Mouse (Mus musculus): Measurements from ENCODE around the gene Grem1. TPM values are rescaled to one million over a fixed set of nuclear protein-coding genes. Genes with fewer than 3 reads are reported as not detected.

Grem1 gene
- polyA plus RNA-seq, 1 experiment from 2014 or later, result 3.3 TPM

DNA sequence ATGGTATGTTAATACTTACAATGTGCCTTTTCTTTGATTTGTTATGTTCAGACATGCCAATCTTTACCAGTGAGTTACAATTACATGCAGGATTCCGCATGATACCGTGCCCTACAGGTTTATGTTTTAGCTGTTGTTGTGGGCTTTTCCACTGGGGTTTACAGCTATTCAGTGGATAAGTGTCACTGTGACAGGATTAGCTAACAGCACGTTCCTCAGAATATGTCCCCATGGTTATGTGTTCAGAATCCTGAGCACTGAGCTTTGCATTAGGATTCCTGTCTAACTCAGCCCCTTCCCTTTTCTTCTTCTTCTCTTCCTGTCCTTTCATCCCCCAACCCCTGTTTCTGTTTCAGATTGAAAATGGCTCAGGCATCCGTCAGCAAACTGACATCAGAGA lies 50.9 kb downstream of the Grem1 start:
- Histone ChIP-seq H3K4me2 (replicated peaks; ENCODE audit: low read depth) (no peak overlapping the region), H3K9me3 (ENCODE audit: control insufficient read depth, low read length) (no peaks in the 10 kb centered on the region), H3K27ac (replicated peaks) (no peak overlapping the region), H3K4me1 (replicated peaks; ENCODE audit: control insufficient read depth, insufficient read depth) (no peaks in the 10 kb centered on the region), H3K4me3 (ENCODE audit: low read depth, low read length) (no peak overlapping the region), H3K36me3 (ENCODE audit: control insufficient read depth, insufficient read depth, low read length) (no peaks in the 10 kb centered on the region), H3K9ac (ENCODE audit: low read length) (no peak overlapping the region), H3K27me3 (ENCODE audit: control insufficient read depth, insufficient read depth, low read length) (no peaks in the 10 kb centered on the region)
- WGBS, result 77% methylated on average over 4 of the region's 4 CpGs
- TF ChIP-seq EP300 (optimal IDR thresholded peaks at IDR 0.05) (no peak), CTCF (IDR thresholded peaks at IDR 0.05; ENCODE audit: low read depth) (no peak)
- no peak for DNase-seq (ENCODE audit: low spot score)
- ATAC-seq (ENCODE audit: low FRiP score, low TSS enrichment), result no peak

DNA sequence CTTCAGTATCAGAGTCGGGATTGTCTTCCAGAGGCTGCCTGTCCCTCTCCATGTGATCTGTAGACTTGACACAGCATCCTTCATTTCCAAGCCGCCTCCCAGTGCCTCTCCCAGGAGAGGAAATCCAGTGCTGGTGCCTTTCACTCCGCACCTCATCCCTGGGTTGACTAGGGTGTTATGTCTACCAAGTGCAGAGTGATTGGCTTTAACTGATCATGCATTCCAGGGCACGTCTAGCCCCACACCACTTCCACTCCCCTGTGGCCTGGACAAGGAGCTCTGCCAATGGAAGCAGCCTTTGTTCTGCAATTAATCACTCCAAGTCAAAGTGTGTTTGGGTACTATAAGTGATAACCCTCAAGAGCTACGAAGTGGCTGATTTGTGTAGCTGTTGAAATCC lies 56.9 kb downstream of the Grem1 start:
- H3K27me3 ChIP-seq (ENCODE audit: control insufficient read depth, insufficient read depth, low read length), result no peaks in the 10 kb centered on the region
- H3K4me3 ChIP-seq (ENCODE audit: low read depth, low read length), result no peak overlapping the region
- H3K4me2 ChIP-seq (replicated peaks; ENCODE audit: low read depth), result no peak overlapping the region
- H3K9ac ChIP-seq (ENCODE audit: low read length), result no peak overlapping the region
- H3K4me1 ChIP-seq (replicated peaks; ENCODE audit: control insufficient read depth, insufficient read depth), result no peaks in the 10 kb centered on the region
- no peak for ATAC-seq (ENCODE audit: low FRiP score, low TSS enrichment)
- no peaks in the 10 kb centered on the region for H3K36me3 ChIP-seq (ENCODE audit: control insufficient read depth, insufficient read depth, low read length)
- H3K27ac ChIP-seq (replicated peaks), result no peak overlapping the region
- WGBS, result 53% methylated on average over 5 of the region's 5 CpGs
- no peaks in the 10 kb centered on the region for H3K9me3 ChIP-seq (ENCODE audit: control insufficient read depth, low read length)
- no peak for DNase-seq (ENCODE audit: low spot score)
- no peak for TF ChIP-seq CTCF (IDR thresholded peaks at IDR 0.05; ENCODE audit: low read depth)
- TF ChIP-seq EP300 (optimal IDR thresholded peaks at IDR 0.05), result no peak

DNA sequence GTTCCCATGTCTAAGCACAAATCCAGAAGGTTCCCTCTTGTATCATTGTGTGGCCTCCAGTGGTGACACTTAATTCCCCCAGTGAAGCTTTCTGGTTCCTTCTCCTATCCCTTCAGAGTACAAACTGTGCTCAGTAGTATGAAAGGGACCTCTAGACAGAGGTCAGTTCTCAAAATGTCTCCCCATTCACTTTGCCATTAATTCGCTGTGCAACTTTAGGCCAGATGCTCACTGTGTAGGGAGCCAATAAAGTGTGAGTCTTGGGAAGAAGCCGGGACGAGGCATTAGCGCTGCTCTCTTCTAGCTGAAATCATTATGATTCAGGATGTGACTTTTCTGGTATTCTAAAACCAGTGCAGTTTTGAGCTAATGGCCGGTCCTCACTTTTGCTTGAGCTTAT lies 61.8 kb downstream of the Grem1 start:
- H3K27ac ChIP-seq (replicated peaks), result no peak overlapping the region
- H3K27me3 ChIP-seq (ENCODE audit: control insufficient read depth, insufficient read depth, low read length), result no peaks in the 10 kb centered on the region
- no peaks in the 10 kb centered on the region for H3K9me3 ChIP-seq (ENCODE audit: control insufficient read depth, low read length)
- DNase-seq (ENCODE audit: low spot score), result no peak
- TF ChIP-seq CTCF (IDR thresholded peaks at IDR 0.05; ENCODE audit: low read depth) (no peak), EP300 (optimal IDR thresholded peaks at IDR 0.05) (no peak)
- no peak overlapping the region for H3K4me3 ChIP-seq (ENCODE audit: low read depth, low read length)
- no peaks in the 10 kb centered on the region for H3K4me1 ChIP-seq (replicated peaks; ENCODE audit: control insufficient read depth, insufficient read depth)
- WGBS, result 92% methylated on average over 5 of the region's 5 CpGs
- no peaks in the 10 kb centered on the region for H3K36me3 ChIP-seq (ENCODE audit: control insufficient read depth, insufficient read depth, low read length)
- H3K9ac ChIP-seq (ENCODE audit: low read length), result no peak overlapping the region
- ATAC-seq (ENCODE audit: low FRiP score, low TSS enrichment), result no peak
- H3K4me2 ChIP-seq (replicated peaks; ENCODE audit: low read depth), result no peak overlapping the region

DNA sequence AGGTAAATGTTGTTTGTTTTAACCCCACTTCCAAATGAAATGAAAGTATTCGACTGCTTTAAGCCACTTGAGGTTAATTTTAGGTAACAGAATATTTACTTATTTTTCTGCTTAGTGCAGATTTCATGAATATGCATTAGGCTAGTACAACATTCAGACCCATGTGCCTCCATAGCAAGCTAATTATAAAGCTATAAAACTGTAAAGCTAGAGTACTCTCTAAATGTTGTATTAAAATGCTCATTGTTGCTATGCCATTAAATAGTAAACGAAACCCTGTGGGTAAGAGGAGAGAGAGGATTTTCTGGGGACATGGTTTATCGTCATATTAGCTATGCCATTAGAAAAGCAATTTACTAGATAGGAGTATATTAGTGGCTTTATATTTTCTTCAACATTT lies 62.2 kb downstream of the Grem1 start:
- Histone ChIP-seq H3K27me3 (ENCODE audit: control insufficient read depth, insufficient read depth, low read length) (no peaks in the 10 kb centered on the region), H3K9me3 (ENCODE audit: control insufficient read depth, low read length) (no peaks in the 10 kb centered on the region)
- WGBS, result 79% methylated on average over 3 of the region's 3 CpGs

More for the DNA sequence above, 62.2 kb downstream of the Grem1 start:
- no peak for ATAC-seq (ENCODE audit: low FRiP score, low TSS enrichment)
- Histone ChIP-seq H3K4me3 (ENCODE audit: low read depth, low read length) (no peak overlapping the region), H3K4me2 (replicated peaks; ENCODE audit: low read depth) (no peak overlapping the region), H3K36me3 (ENCODE audit: control insufficient read depth, insufficient read depth, low read length) (no peaks in the 10 kb centered on the region), H3K9ac (ENCODE audit: low read length) (no peak overlapping the region), H3K4me1 (replicated peaks; ENCODE audit: control insufficient read depth, insufficient read depth) (no peaks in the 10 kb centered on the region), H3K27ac (replicated peaks) (no peak overlapping the region)
- no peak for DNase-seq (ENCODE audit: low spot score)
- no peak for TF ChIP-seq CTCF (IDR thresholded peaks at IDR 0.05; ENCODE audit: low read depth)
- no peak for TF ChIP-seq EP300 (optimal IDR thresholded peaks at IDR 0.05)

Other genes with a start within 250 kb of the Grem1 start
- 14.9 and 15.5 TPM in 2 replicates for gene Scg5, start 70.5 kb upstream of the Grem1 start, polyA plus RNA-seq (2015; fragmentation: Nextera tagmentation; extraction: Ambion mirVana)
- 7.0 and 7.7 TPM in 2 replicates for gene Arhgap11a, start 90.0 kb upstream of the Grem1 start, polyA plus RNA-seq (2015; fragmentation: Nextera tagmentation; extraction: Ambion mirVana)